8 mouse cellular contexts compared by ENCODE assay signal in the genomic region with DNA sequence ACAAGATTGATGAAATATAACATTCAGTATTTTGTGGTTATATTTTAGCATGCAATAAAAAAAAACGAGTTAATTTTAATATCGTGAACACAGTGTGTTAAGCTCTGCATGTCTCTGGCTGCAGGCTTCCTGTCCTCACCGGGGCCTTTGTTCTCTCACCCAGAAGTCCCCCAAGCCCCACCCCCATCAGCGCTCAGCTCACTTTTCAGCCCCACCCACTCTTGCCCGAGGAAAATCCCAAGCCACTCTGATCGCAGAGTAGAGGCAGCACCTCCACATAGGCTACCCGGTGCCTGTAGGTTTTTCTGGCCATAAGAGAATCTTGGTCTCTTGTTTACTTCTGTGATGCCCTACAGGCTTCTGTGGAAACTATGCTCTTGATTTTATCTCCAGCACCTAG. TPM values are rescaled to one million over a fixed set of nuclear protein-coding genes. Genes with fewer than 3 reads are reported as not detected.
DNase-seq lines count a peak whose midpoint lies in the region; ATAC-seq and TF ChIP-seq lines count a peak whose summit lies in the region.

No protein-coding gene starts in this region.

- H3K4me2 ChIP-seq in forebrain, embryonic 12.5 days = peak overlapping the region; percentile 56
- peak overlapping the region; percentile 53 for H3K4me2 ChIP-seq in hindbrain, embryonic 12.5 days (replicated peaks)

- H3K4me1 ChIP-seq in E14TG2a.4 (replicated peaks; ENCODE audit: low read depth, low read length) = peaks cover 46% of the 10 kb centered on the region
- peaks cover 7% of the 10 kb centered on the region for H3K4me1 ChIP-seq in forebrain, embryonic 12.5 days
- no peaks in the 10 kb centered on the region; the same call in 1 of the 2 replicates for H3K4me1 ChIP-seq in hindbrain, embryonic 12.5 days
- peaks cover 22% of the 10 kb centered on the region for H3K4me1 ChIP-seq in limb, embryonic 10.5 days

- peak; percentile 93 for ATAC-seq in forebrain, embryonic 12.5 days (ENCODE audit: low FRiP score)
- peak; percentile 94 for ATAC-seq in hindbrain, embryonic 12.5 days (ENCODE audit: low FRiP score)
- ATAC-seq in megakaryocyte-erythroid progenitor cell, adult 5-6 weeks (replicated peaks; ENCODE audit: low FRiP score, low TSS enrichment, poor library complexity, severe bottlenecking) = peak; percentile 80
- no peak for ATAC-seq in erythroblast, adult 5-6 weeks (replicated peaks; ENCODE audit: low FRiP score, poor library complexity, severe bottlenecking)

- TF ChIP-seq CTCF in E14TG2a.4 (conservative IDR thresholded peaks at IDR 0.05; ENCODE audit: low read length) = no peak

- WGBS in forebrain, embryonic 12.5 days = 1% methylated on average over 7 of the region's 7 CpGs
- WGBS in hindbrain, embryonic 12.5 days = under 1% methylated on average over 7 of the region's 7 CpGs
- WGBS in limb, embryonic 10.5 days = 1% methylated on average over 7 of the region's 7 CpGs

- H3K9ac ChIP-seq in forebrain, embryonic 12.5 days = no peak overlapping the region
- no peak overlapping the region; the same call in 1 of the 2 replicates for H3K9ac ChIP-seq in hindbrain, embryonic 12.5 days

- peak overlapping the region; percentile 46 for H3K4me3 ChIP-seq in E14TG2a.4 (replicated peaks; ENCODE audit: low read length)
- H3K4me3 ChIP-seq in forebrain, embryonic 12.5 days (replicated peaks) = peak overlapping the region; percentile 22
- H3K4me3 ChIP-seq in hindbrain, embryonic 12.5 days = peak overlapping the region; percentile 25
- peak overlapping the region; percentile 45 for H3K4me3 ChIP-seq in limb, embryonic 10.5 days

- no peaks in the 10 kb centered on the region for H3K27me3 ChIP-seq in E14TG2a.4 (ENCODE audit: insufficient read depth, low read length)
- H3K27me3 ChIP-seq in forebrain, embryonic 12.5 days = no peaks in the 10 kb centered on the region
- H3K27me3 ChIP-seq in hindbrain, embryonic 12.5 days = no peaks in the 10 kb centered on the region
- no peaks in the 10 kb centered on the region for H3K27me3 ChIP-seq in limb, embryonic 10.5 days (ENCODE audit: low read depth, poor library complexity, severe bottlenecking)

- peaks cover 36% of the 10 kb centered on the region for H3K9me3 ChIP-seq in E14TG2a.4 (ENCODE audit: low read length)
- no peaks in the 10 kb centered on the region for H3K9me3 ChIP-seq in forebrain, embryonic 12.5 days
- H3K9me3 ChIP-seq in hindbrain, embryonic 12.5 days (replicated peaks) = no peaks in the 10 kb centered on the region
- no peaks in the 10 kb centered on the region for H3K9me3 ChIP-seq in limb, embryonic 10.5 days (replicated peaks)

- peak; percentile 16 for DNase-seq in T-cell, adult 2 months (ENCODE audit: low spot score)
- peak; percentile 80 for DNase-seq in limb, embryonic 10.5 days (ENCODE audit: low spot score)
- DNase-seq in right cerebral cortex, postnatal 4 days = peak; percentile 62

- peak overlapping the region; percentile 90 for H3K27ac ChIP-seq in forebrain, embryonic 12.5 days
- peak overlapping the region; percentile 91 for H3K27ac ChIP-seq in hindbrain, embryonic 12.5 days
- H3K27ac ChIP-seq in limb, embryonic 10.5 days = peak overlapping the region; percentile 88

- peaks cover 25% of the 10 kb centered on the region for H3K36me3 ChIP-seq in E14TG2a.4 (ENCODE audit: insufficient read depth, low read length)
- no peaks in the 10 kb centered on the region for H3K36me3 ChIP-seq in forebrain, embryonic 12.5 days (replicated peaks)
- no peaks in the 10 kb centered on the region for H3K36me3 ChIP-seq in hindbrain, embryonic 12.5 days
- no peaks in the 10 kb centered on the region for H3K36me3 ChIP-seq in limb, embryonic 10.5 days

RNA-seq across cellular contexts. Expression of gene Slc38a11, which starts 50.4 kb away (rescaled TPM):
- polyA plus RNA-seq in forebrain, embryonic 12.5 days (2016; fragmentation: Nextera tagmentation; extraction: Ambion mirVana) = 1.1 and 1.6 TPM in 2 replicates
- 0.30 and 0.34 TPM in 2 replicates for polyA plus RNA-seq in hindbrain, embryonic 12.5 days (2016; fragmentation: Nextera tagmentation; extraction: Ambion mirVana)
- polyA plus RNA-seq in limb, embryonic 10.5 days (2016; fragmentation: Nextera tagmentation; extraction: Ambion mirVana) = not detected in 2 replicates
- not detected in 2 replicates for total RNA-seq in megakaryocyte-erythroid progenitor cell, adult 5-6 weeks (2014; fragmentation: Nextera tagmentation)
- not detected in 2 replicates for total RNA-seq in megakaryocyte-erythroid progenitor cell, adult 5-6 weeks (2017)
- total RNA-seq in erythroblast, adult 5-6 weeks (2015; ENCODE audit: low replicate concordance) = not detected in 2 replicates
- total RNA-seq in erythroblast, adult 5-6 weeks (2017; ENCODE audit: low replicate concordance) = not detected in 2 replicates

Comparison
In these comparisons a context has a peak if more than half of its experiments do, and no peak if none do; other contexts are left out.
1. DNase-seq: peak in every context shown above with its lines; median percentile 80 in limb, embryonic 10.5 days; 62 in right cerebral cortex, postnatal 4 days; 16 in T-cell, adult 2 months.